Mouse (Mus musculus) heart, postnatal 0 days (tissue): ENCODE results near the gene Erlin1. TPM values are rescaled to one million over a fixed set of nuclear protein-coding genes. Genes with fewer than 3 reads are reported as not detected.

Source experiments
- ATAC-seq: fragments of 200-750 bp; cut with Nextera tagmentation; 2 replicates; pipeline ENCODE4 v1.8.0; 2017; ENCODE audit warnings: low read depth, moderate number of reproducible peaks, moderate library complexity; ENCODE audit not compliant: insufficient read depth
- DNase-seq: peaks from one replicate; pipeline ENCODE4 v3.0.0-alpha.2; 2016; ENCODE audit warnings: low spot score
- H3K27ac ChIP-seq: fragments of 300-500 bp; sonication (generic); 2 replicates; pipeline ENCODE4 v1.5.1; 2014; ENCODE audit warnings: low read depth, mild to moderate bottlenecking
- H3K27me3 ChIP-seq: fragments of 300-500 bp; sonication (generic); 2 replicates; pipeline ENCODE4 v1.6.1; 2014; ENCODE audit warnings: low read length, mixed read lengths; ENCODE audit not compliant: control insufficient read depth, insufficient read depth
- H3K36me3 ChIP-seq: fragments of 300-500 bp; sonication (generic); replicated peaks from 2 replicates; pipeline ENCODE4 v1.6.1; 2014; ENCODE audit warnings: low read length, mixed read lengths; ENCODE audit not compliant: control insufficient read depth, insufficient read depth
- H3K4me1 ChIP-seq: fragments of 300-500 bp; sonication (generic); 2 replicates; pipeline ENCODE4 v1.6.1; 2014; ENCODE audit warnings: antibody characterized with exemption; ENCODE audit not compliant: control insufficient read depth, insufficient read depth
- H3K4me2 ChIP-seq: fragments of 300-500 bp; sonication (generic); 2 replicates; pipeline ENCODE4 v1.6.1; 2014; ENCODE audit warnings: low read depth, mild to moderate bottlenecking, low read length, moderate library complexity
- H3K4me3 ChIP-seq: fragments of 300-500 bp; sonication (generic); 2 replicates; pipeline ENCODE4 v1.5.1; 2014; ENCODE audit warnings: low read depth, low read length
- H3K9ac ChIP-seq: fragments of 300-500 bp; sonication (generic); replicated peaks from 2 replicates; pipeline ENCODE4 v1.6.1; 2014; ENCODE audit warnings: low read depth, low read length, mixed read lengths
- H3K9me3 ChIP-seq: fragments of 300-500 bp; sonication (generic); replicated peaks from 2 replicates; pipeline ENCODE4 v1.6.1; 2016; ENCODE audit warnings: low read length; ENCODE audit not compliant: control insufficient read depth
- CTCF ChIP-seq: IDR thresholded peaks from 2 replicates; pipeline ENCODE4 v1.5.1; 2016; ENCODE audit warnings: antibody characterized with exemption, control low read depth, low read depth
- EP300 ChIP-seq: IDR thresholded peaks from 2 replicates; pipeline ENCODE4 v1.6.1; 2016; ENCODE audit warnings: antibody characterized with exemption, low read depth
- WGBS: fragments of 180-500 bp; shearing (Covaris S2); extraction: QIAGEN DNeasy Blood & Tissue Kit; methylation state at CpG from one replicate; pipeline ENCODE4 v1.1.7; 2014; 5-methylcytosine and 5-hydroxymethylcytosine counted together
- polyA plus RNA-seq: library from polyadenylated mRNA; unstranded; fragments of >200 nt; fragmentation: Nextera tagmentation; extraction: Ambion mirVana; gene quantifications from 2 replicates; pipeline ENCODE4 v1.2.1, GENCODE M21; 2015
- total RNA-seq: library from RNA; depleted of rRNA; stranded (reverse); fragments of >200 nt; gene quantifications from 2 replicates; pipeline ENCODE4 v1.2.3, GENCODE M21; 2014; ENCODE audit warnings: low replicate concordance

Erlin1 gene
- total and polyA plus RNA-seq, 2 experiments from 2014 or later, result 3.4 to 6.1 TPM

DNA sequence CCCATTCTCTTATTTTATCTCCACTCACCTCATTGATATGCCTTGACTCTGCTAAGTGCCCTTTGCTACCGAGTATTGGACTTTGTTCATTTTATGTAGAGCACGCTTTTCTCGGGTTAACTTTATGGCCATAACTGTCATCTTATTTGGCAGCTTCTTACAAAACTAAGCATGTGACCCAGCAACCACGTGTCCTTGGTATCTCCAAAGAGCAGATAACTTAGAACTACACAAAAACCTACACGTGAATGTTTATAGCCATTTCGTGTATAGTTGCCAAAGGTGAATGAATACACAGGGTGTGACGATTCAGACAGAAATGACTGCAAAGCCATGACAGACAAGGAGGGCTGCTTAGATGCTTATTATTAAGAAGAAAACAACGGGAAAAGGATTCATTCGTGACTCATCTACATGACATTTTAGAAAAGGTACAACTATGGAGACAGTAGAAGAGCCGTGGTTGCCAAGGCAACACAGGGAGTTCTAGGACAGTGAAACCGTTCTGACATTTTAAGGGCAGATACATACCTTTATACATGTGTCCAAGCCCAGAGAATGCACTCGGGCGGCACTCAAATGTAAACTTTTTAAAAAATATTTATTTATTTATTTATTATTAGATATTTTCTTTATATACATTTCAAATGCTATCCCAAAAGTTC, 44.5 kb downstream of the Erlin1 start:
- H3K27me3 ChIP-seq, result no peaks in the 10 kb centered on the region
- DNase-seq (no peak), ATAC-seq (no peak)
- no peak for TF ChIP-seq EP300
- no peak for TF ChIP-seq CTCF
- 76% methylated on average over 13 of the region's 13 CpGs for WGBS
- H3K4me2 ChIP-seq, result no peak overlapping the region
- no peaks in the 10 kb centered on the region for H3K4me1 ChIP-seq
- no peaks in the 10 kb centered on the region for H3K36me3 ChIP-seq
- no peak overlapping the region for H3K9ac ChIP-seq
- no peak overlapping the region for H3K27ac ChIP-seq
- H3K9me3 ChIP-seq, result 0 out of 2 replicates have a peak, but pooled peaks cover 5% of the 10 kb centered on the region
- no peak overlapping the region for H3K4me3 ChIP-seq

DNA sequence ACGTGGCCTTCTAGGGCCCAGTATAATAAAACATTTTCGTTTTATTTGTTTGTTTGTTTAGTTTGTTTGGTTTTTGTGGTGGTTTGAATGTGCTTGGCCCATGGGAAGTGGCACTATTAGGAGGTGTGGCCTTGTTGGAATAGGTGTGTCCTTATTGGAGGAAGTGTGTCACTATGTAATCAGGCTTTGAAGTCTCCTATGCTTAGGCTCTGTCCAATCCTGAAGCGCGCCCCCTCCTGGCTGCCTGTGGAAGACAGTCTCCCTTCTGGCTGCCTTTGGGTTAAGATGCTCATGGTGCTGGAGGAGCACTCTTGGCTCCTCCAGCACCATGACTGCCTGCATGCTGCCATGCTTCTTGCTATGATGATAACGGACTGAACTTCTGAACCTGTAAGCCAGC, 46.5 kb downstream of the Erlin1 start:
- no peak for DNase-seq
- no peaks in the 10 kb centered on the region for H3K4me1 ChIP-seq
- ATAC-seq, result no peak
- H3K27ac ChIP-seq, result no peak overlapping the region
- no peaks in the 10 kb centered on the region for H3K27me3 ChIP-seq
- no peak overlapping the region for H3K4me2 ChIP-seq
- WGBS, result 66% methylated on average over 5 of the region's 5 CpGs
- H3K4me3 ChIP-seq, result no peak overlapping the region
- TF ChIP-seq EP300, result no peak
- TF ChIP-seq CTCF, result no peak
- H3K36me3 ChIP-seq, result no peaks in the 10 kb centered on the region
- no peak overlapping the region for H3K9ac ChIP-seq
- 0 out of 2 replicates have a peak, but pooled peaks cover 5% of the 10 kb centered on the region for H3K9me3 ChIP-seq

DNA sequence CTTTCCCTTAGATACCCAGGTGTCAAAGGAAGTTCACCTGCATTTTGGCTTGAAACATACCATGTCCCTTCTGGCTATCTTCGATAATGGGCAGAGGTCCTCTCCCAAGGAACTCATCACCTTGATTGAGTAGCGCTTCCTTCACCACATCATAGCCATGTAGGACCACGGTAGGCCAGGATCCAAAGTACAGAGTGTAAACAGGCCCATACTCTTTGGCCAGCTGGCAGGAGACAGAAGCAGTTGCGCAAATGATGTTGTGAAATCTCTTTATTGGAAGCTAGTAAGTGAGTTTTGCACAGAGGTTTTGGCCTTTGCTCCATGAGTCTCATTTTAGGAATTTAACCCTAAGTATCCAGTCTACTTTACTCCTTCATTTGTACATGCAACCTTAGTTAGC, 48.1 kb downstream of the Erlin1 start:
- no peak overlapping the region for H3K4me3 ChIP-seq
- 0 out of 2 replicates have a peak, but pooled peaks cover 5% of the 10 kb centered on the region for H3K9me3 ChIP-seq
- DNase-seq, result peak; percentile 6
- H3K4me2 ChIP-seq, result no peak overlapping the region
- WGBS, result 75% methylated on average over 4 of the region's 4 CpGs
- no peak for TF ChIP-seq CTCF
- no peak for TF ChIP-seq EP300
- H3K9ac ChIP-seq, result no peak overlapping the region
- H3K4me1 ChIP-seq, result no peaks in the 10 kb centered on the region
- ATAC-seq, result no peak
- H3K36me3 ChIP-seq, result no peaks in the 10 kb centered on the region
- no peak overlapping the region for H3K27ac ChIP-seq
- H3K27me3 ChIP-seq, result no peaks in the 10 kb centered on the region

DNA sequence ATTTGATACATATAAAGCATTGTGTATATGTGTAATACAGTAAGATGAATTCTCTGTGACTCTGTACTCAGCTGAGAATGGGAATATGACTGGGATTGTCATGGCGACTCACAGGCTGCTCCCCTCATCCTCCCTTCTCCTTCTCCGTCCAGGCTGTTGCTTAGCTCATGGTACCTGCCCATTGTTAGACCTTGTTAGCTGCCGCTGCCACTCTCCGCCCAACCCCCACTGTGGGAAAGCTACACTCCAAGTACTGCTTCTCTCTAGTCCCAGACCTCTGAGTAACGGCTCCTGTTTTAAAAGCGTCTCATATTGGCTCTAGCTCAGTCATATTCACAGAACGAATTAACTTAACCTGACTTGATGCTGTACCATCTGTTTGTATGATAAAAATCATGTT, 49.8 kb downstream of the Erlin1 start:
- no peak overlapping the region for H3K27ac ChIP-seq

DNA sequence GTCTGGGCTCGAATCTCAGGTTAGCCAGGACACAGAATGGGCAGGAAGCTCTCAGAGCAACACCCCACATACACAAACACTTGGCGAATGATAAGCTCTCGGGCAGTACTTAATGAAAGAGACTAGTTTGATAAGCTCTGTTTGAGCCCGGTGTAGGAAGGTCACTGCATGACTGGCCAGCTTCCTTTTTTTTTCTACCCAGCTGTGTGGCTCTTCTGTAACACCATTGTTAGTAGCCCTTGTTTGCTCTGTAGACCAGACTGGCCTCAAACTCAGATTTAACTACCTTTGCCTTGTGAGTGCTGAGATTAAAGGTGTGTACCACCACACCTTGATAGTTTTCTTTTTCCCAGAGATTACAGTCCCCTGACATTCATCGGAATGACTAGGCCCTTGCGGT, 55.7 kb downstream of the Erlin1 start:
- no peak overlapping the region for H3K4me3 ChIP-seq
- no peak overlapping the region for H3K4me2 ChIP-seq
- no peaks in the 10 kb centered on the region for H3K27me3 ChIP-seq
- H3K36me3 ChIP-seq, result no peaks in the 10 kb centered on the region
- 44% methylated on average over 6 of the region's 6 CpGs for WGBS
- H3K9ac ChIP-seq, result no peak overlapping the region
- no peak overlapping the region for H3K27ac ChIP-seq
- H3K9me3 ChIP-seq, result no peaks in the 10 kb centered on the region
- DNase-seq, result no peak
- TF ChIP-seq EP300, result no peak
- no peak for TF ChIP-seq CTCF
- no peak for ATAC-seq
- no peaks in the 10 kb centered on the region for H3K4me1 ChIP-seq

More for the DNA sequence above, 49.8 kb downstream of the Erlin1 start:
- H3K9me3 ChIP-seq, result 0 out of 2 replicates have a peak, but pooled peaks cover 5% of the 10 kb centered on the region
- WGBS, result 61% methylated on average over 7 of the region's 7 CpGs
- TF ChIP-seq EP300 (no peak), CTCF (no peak)
- no peaks in the 10 kb centered on the region for H3K36me3 ChIP-seq
- no peak overlapping the region for H3K4me3 ChIP-seq
- ATAC-seq (no peak), DNase-seq (no peak)
- no peak overlapping the region for H3K9ac ChIP-seq
- no peaks in the 10 kb centered on the region for H3K4me1 ChIP-seq
- H3K27me3 ChIP-seq, result no peaks in the 10 kb centered on the region
- H3K4me2 ChIP-seq, result no peak overlapping the region

DNA sequence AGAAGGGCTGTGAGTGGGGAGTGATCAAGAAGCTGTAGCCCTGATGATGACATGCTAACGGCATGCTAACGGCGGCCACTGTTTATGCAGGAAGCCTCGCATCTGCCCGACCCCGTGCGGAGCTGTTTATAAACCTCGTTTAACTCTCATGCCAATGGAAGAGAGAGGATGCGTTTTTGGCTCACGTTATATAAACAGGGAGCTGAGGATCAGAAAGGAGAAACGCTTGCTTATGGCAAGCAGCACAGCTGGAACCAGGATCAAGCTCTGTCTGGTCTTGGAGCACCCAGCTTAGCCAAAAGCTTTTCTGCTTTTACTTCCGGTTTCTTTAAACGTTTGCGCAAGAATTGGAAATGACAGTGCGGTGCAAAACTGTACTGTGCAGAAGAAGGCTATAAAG, 60.8 kb downstream of the Erlin1 start:
- 72% methylated on average over 15 of the region's 15 CpGs for WGBS
- Histone ChIP-seq H3K4me1 (no peaks in the 10 kb centered on the region), H3K4me3 (no peak overlapping the region), H3K36me3 (no peaks in the 10 kb centered on the region), H3K27me3 (no peaks in the 10 kb centered on the region), H3K4me2 (no peak overlapping the region), H3K9me3 (no peaks in the 10 kb centered on the region), H3K27ac (no peak overlapping the region), H3K9ac (no peak overlapping the region)
- DNase-seq (no peak), ATAC-seq (no peak)
- TF ChIP-seq EP300 (no peak), CTCF (no peak)
